Mouse (Mus musculus) lung, postnatal 36 days (tissue): ENCODE measurements around the gene Bod1l.

Source experiments
- DNase-seq: peaks from one replicate; pipeline ENCODE4 v3.0.0; 2022; ENCODE audit warnings: mixed read lengths

The Bod1l gene

GRCm38 (mm10) chr5:41790517-41790916, 53.6 kb downstream of the Bod1l start:
- DNase-seq = no peak

DNA sequence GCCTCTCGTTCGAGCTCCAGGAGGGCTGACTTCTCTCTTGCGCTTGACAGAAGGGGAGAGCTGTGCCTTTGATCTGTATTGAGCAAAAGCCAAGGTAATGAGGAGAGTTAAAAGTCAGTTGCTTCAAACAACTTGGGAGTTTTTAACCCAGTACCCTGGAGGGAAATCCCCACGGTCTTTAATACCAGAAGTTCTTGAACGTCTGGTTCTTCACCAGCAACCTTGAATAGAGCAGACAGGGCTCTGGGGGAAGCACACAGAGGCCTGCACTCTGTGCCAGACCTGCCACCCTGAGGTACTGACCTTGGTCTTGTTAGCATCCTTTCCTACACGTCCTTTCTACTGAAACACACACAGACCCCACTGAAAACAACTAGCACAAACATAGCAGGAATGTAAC, 55.2 kb downstream of the Bod1l start:
- DNase-seq = no peak

- no peak for DNase-seq
Observed at GRCm38 (mm10) chr5:41781890-41782289, 62.2 kb downstream of the Bod1l start.

DNA sequence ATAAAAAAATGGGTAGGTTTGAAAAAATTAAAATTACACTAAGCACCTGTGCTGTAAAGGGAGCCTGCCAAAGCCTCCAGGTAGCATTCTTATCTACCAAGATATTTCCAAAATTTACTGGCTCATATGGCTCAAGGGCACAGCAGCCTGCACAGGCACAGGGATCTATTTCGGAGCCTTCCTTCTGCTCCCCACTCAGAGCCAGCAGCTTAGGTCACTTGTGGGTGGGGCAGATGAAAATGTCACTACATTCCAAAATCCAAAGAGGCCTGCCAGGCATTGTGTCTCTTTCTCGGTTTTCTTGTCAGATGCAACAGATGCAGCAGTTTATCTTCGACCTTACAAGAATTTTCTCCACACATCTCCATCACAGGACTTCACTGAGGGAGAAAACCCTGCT, 64.1 kb downstream of the Bod1l start:
- DNase-seq = no peak

GRCm38 (mm10) chr5:41775728-41776127, 68.4 kb downstream of the Bod1l start:
- DNase-seq = no peak

- no peak for DNase-seq
Observed at GRCm38 (mm10) chr5:41775273-41775672, 68.8 kb downstream of the Bod1l start.

DNA sequence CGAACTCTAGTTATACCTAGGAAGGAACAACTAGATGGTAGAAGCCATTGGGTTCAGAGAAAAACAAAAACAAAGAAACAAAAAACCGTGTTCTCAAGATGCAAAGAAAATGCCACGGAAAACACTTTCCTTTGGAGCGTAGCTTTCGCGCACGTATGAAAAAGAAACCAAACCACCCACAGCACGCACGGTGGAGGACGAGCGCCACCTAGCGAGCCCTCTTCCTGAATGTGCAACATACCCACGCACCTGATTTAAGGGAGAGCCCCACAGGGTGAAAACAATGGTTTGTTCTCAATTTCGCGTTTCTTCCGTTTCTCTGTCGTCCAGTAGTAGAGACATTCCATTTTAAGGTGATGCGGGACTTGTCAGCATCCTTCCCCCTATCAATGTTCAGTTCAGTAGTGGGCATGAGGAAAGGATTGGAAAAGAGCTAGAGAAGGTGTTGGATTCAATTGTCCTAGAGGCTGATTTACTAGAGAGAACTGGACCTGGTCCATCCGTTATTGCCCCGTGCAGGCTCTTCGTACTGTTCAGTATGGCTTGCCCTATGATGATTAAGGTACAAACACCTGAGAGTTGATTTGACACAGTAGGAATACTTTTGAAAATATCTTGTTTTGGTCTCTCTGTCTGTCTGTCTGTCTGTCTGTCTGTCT, 75.6 kb downstream of the Bod1l start:
- peak; percentile 94 for DNase-seq

DNA sequence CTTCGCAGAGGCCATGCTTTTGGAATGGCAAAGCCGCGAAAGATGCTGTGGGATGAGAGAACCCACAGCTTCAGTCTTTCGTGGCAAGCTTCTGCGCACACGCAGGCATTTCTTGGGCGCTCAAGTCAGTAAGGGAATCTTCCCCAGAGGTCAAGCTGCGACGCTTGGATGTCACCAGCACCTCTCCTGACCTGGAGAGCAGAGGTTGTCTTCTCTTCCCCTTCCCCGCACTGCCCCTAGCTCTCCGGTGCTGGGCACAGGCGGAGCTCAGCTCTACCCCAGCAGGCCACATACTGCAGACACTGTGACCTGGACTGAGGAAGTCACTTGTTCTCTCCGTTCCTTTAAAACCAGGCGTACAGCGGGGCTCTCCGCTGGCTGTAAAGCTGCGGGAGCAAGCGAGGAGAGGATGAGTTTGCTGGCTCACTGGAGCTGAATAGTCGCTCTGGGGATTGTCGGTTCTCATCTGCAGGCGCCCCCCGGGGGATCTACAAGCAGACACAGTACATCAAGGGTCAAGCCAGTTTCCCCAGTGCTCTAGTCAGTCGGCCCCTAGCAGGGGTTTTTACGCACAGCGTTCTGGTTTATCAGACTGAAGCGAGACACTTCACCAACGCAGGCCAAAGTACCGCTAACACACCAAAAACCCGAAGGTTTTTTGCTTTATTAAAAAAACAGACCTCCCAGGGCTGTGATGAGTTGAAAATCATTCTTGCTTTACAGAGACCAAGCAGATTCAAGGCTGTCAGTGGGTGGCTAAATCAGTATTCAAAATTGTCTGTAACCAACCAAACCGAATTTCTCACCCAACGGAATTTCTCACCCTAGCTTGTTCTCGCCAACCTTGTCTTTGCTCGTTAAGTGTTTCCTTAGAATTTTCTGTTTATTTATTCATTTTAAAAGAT, 76.6 kb downstream of the Bod1l start:
- no peak for DNase-seq

GRCm38 (mm10) chr5:41766406-41767010, 77.6 kb downstream of the Bod1l start:
- no peak for DNase-seq

- DNase-seq = no peak
Observed at GRCm38 (mm10) chr5:41765626-41766405, 78.3 kb downstream of the Bod1l start.

DNA sequence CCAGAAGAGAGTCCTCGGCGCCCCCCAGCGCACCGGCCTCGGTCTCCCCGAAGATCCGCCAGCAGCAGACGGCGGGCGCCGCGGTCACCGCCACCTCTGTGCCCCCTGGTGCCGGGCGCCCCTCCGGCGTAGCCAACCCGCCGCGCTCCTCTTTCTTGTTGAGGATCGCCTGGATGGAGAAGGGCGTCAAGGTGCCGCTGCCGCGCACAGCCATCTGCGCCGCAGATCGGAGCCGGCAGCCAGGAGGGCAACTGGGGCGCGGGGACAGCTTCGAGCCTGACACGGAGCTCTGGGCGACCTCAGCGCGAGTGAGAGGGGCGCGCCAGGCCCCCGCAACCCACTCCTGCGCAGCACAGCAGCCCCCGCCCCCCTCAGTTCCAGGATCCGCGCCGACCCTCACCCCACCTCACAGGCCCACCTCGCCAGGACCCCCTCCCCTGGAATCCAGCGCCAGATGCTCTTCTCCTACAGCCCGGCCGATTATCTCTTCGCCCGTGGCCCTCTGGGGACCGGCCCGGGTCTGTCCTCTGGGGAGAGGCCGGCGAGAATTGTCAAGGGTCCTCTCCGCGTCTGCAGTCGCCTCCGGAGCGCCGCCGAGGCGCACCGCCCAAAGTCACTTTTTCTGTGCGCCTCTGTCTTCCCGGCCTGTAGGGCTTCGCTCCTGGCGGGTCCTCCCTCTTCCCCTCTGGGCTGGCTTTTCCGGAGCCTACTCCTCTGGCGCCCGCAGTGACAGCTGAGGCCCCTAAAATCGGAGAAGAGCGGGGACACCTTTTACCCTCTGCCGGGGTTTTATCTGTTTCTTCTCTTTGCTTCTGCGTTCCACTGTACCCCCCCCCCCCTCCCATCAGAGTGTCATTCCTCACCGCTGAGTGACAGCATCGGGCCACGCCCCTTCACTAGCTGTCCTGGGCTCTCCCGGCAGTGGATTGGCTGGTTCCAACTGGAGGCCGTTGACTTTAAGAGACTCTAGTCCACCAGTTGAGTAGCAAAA, 80.1 kb downstream of the Bod1l start, which contains the start of gene Nkx3-2:
Gene Nkx3-2 (minus strand): TSS at position 771 of the 991 bp plus-strand sequence.
- DNase-seq = no peak

GRCm38 (mm10) chr5:41762947-41763730, 81.0 kb downstream of the Bod1l start:
- no peak for DNase-seq

GRCm38 (mm10) chr5:41762141-41762946, 81.8 kb downstream of the Bod1l start:
- DNase-seq = no peak

- no peak for DNase-seq
Observed at GRCm38 (mm10) chr5:41761509-41762140, 82.5 kb downstream of the Bod1l start.

GRCm38 (mm10) chr5:41760831-41761508, 83.1 kb downstream of the Bod1l start:
- DNase-seq = no peak

DNA sequence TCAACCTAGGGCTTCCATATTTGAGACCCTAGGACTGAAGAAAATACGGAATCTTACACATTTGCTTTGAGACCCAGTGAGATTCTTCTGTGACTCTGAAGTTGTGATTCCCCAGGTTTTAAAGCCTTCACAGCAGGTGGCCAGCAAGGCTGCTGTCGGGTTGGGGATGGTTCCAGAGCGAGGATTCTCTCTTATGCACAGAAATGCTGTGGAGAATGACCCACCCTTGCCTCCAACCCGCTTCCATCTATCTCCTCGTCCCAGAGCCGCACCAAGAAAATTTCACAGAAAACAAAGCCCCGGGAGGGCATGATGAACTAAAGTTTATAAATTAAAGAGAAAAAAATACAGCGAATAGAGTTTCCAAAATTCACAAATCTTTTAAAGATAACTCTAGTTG, 84.0 kb downstream of the Bod1l start:
- no peak for DNase-seq

GRCm38 (mm10) chr5:41758671-41759639, 85.2 kb downstream of the Bod1l start:
- DNase-seq = no peak
